Comparison of ENCODE assay signal across 8 mouse cellular contexts in genomic region chr10:89256762-89257456, GRCm38 (mm10).
A peak's percentile ranks its signal among the peaks of the same experiment; 100 is the strongest.
DNase-seq lines count a peak whose midpoint lies in the region; ATAC-seq and TF ChIP-seq lines count a peak whose summit lies in the region.

No protein-coding gene starts in this region.

- ATAC-seq in lung, embryonic 15.5 days (ENCODE audit: borderline replicate concordance, extremely low read depth, low FRiP score, low TSS enrichment), result no peak
- ATAC-seq in midbrain, embryonic 15.5 days (replicated peaks), result peak; percentile 84
- ATAC-seq in megakaryocyte, adult 5-6 weeks (ENCODE audit: poor library complexity, severe bottlenecking), result no peak

- TF ChIP-seq CTCF in thymus, adult 2 months (IDR thresholded peaks at IDR 0.05; ENCODE audit: borderline replicate concordance, control insufficient read depth, extremely low read depth, insufficient read depth, low read length, poor library complexity), result no peak

- H3K4me3 ChIP-seq in lung, embryonic 15.5 days, result peak overlapping the region; percentile 25
- peak overlapping the region; percentile 56 for H3K4me3 ChIP-seq in forebrain, embryonic 10.5 days
- H3K4me3 ChIP-seq in midbrain, embryonic 15.5 days, result peak overlapping the region; percentile 56
- no peak overlapping the region for H3K4me3 ChIP-seq in thymus, adult 2 months (ENCODE audit: control insufficient read depth, insufficient read depth, low read length)

- peak overlapping the region; percentile 53 for H3K4me2 ChIP-seq in lung, embryonic 15.5 days
- peak overlapping the region; percentile 70 for H3K4me2 ChIP-seq in midbrain, embryonic 15.5 days

- H3K9me3 ChIP-seq in lung, embryonic 15.5 days, result no peaks in the 10 kb centered on the region
- no peaks in the 10 kb centered on the region for H3K9me3 ChIP-seq in forebrain, embryonic 10.5 days
- H3K9me3 ChIP-seq in midbrain, embryonic 15.5 days, result no peaks in the 10 kb centered on the region

- no peak for DNase-seq in lung, postnatal 14 days
- DNase-seq in forebrain, embryonic 10.5 days (ENCODE audit: extremely low spot score, low spot score), result peak; percentile 36
- DNase-seq in layer of hippocampus, adult 8-10 months (ENCODE audit: low spot score in 2 of 2), result peak; percentile 31 to 34
- DNase-seq in thymus, adult 2 months, result no peak
- no peak for DNase-seq in spleen, postnatal 4 days (ENCODE audit: low spot score in 2 of 2)

- H3K9ac ChIP-seq in lung, embryonic 15.5 days, result no peak overlapping the region
- H3K9ac ChIP-seq in midbrain, embryonic 15.5 days, result peak overlapping the region; percentile 65

- TF ChIP-seq POLR2A in thymus, adult 2 months (IDR thresholded peaks at IDR 0.05; ENCODE audit: control insufficient read depth, extremely low read depth, insufficient read depth, low read length, poor library complexity), result no peak

- peaks cover 17% of the 10 kb centered on the region; the same call in 1 of the 2 replicates for H3K4me1 ChIP-seq in lung, embryonic 15.5 days
- peaks cover 37% of the 10 kb centered on the region for H3K4me1 ChIP-seq in forebrain, embryonic 10.5 days
- peaks cover 30% of the 10 kb centered on the region for H3K4me1 ChIP-seq in midbrain, embryonic 15.5 days
- no peaks in the 10 kb centered on the region for H3K4me1 ChIP-seq in thymus, adult 2 months (replicated peaks; ENCODE audit: control insufficient read depth, insufficient read depth, low read length)

- no peaks in the 10 kb centered on the region for H3K36me3 ChIP-seq in lung, embryonic 15.5 days
- no peaks in the 10 kb centered on the region for H3K36me3 ChIP-seq in forebrain, embryonic 10.5 days (replicated peaks)
- H3K36me3 ChIP-seq in midbrain, embryonic 15.5 days (replicated peaks), result no peaks in the 10 kb centered on the region
- H3K36me3 ChIP-seq in thymus, adult 2 months (ENCODE audit: control insufficient read depth, insufficient read depth, low read length), result no peaks in the 10 kb centered on the region

- H3K27me3 ChIP-seq in lung, embryonic 15.5 days, result peaks cover 7% of the 10 kb centered on the region; the same call in 1 of the 2 replicates
- peaks cover 37% of the 10 kb centered on the region for H3K27me3 ChIP-seq in forebrain, embryonic 10.5 days (ENCODE audit: poor library complexity, severe bottlenecking)
- H3K27me3 ChIP-seq in midbrain, embryonic 15.5 days (replicated peaks), result no peaks in the 10 kb centered on the region
- no peaks in the 10 kb centered on the region for H3K27me3 ChIP-seq in thymus, adult 2 months (ENCODE audit: control insufficient read depth, insufficient read depth, low read length)

- no peak overlapping the region for H3K27ac ChIP-seq in lung, embryonic 15.5 days
- peak overlapping the region; percentile 72 for H3K27ac ChIP-seq in forebrain, embryonic 10.5 days
- H3K27ac ChIP-seq in midbrain, embryonic 15.5 days, result peak overlapping the region; percentile 80
- no peak overlapping the region for H3K27ac ChIP-seq in thymus, adult 2 months (ENCODE audit: control insufficient read depth, insufficient read depth, low read length)

- 3% methylated on average over 17 of the region's 17 CpGs for WGBS in lung, embryonic 15.5 days
- 2% methylated on average over 17 of the region's 17 CpGs for WGBS in forebrain, embryonic 10.5 days
- 2% methylated on average over 17 of the region's 17 CpGs for WGBS in midbrain, embryonic 15.5 days
- 11% methylated on average over 17 of the region's 17 CpGs for WGBS in thymus, adult 2 months

Comparison
In these comparisons a context has a peak if more than half of its experiments do, and no peak if none do; other contexts are left out.
1. H3K27ac ChIP-seq: peak in forebrain, embryonic 10.5 days (single experiment) and midbrain, embryonic 15.5 days (single experiment); none in lung, embryonic 15.5 days (single experiment) and thymus, adult 2 months (single experiment).
2. DNase-seq: peak in forebrain, embryonic 10.5 days (single experiment) and layer of hippocampus, adult 8-10 months (2 of 2); none in lung, postnatal 14 days (single experiment), thymus, adult 2 months (single experiment) and spleen, postnatal 4 days (0 of 2).